Mouse (Mus musculus) right cerebral cortex, postnatal 36 days (tissue): ENCODE measurements at regions not wholly inside any gene's neighbourhood (a gene's known extent, or its start where the extent isn't known, plus 50 kb on each side); places are given as distances from the start of the nearest gene placed in this dataset.

Source experiments
- DNase-seq, 2 experiments: peaks; one replicate each; pipeline ENCODE4 v3.0.0; 2022; ENCODE audit warnings: low spot score in 2 of 2, mixed read lengths in 1 of 2

DNA sequence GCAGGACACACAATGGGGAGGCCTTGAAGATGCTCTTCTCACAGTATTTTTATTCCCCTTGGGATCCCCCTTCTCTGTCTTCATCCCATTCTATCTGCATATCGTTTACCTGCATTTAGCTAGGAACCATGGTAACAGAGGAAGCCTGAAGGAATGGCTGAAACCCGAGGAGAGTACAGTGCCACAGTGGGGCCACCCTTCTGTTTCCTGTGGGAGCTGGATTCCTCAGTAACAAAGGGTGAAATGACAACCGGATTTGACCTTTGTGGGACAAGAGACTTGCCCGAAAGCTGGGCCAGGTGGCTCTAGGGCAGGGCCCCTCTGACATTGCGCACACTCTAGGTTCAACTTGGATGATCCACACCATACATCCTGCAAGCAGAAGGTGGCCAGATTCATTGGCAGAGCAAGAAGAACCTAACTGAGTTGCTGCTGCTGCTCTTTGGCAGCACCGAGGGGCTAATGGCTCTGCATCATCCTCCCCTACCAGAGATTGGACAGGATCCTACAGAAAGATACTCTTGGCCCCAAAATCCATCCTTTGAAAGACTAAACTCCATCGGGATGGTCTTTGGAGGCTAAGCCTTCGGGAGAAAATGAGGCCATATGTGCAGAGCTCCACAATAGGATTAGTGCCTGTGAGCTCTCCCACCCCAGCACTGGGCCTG is 310.0 kb downstream of the Sox9 start:
- DNase-seq: no peak

GRCm38 (mm10) chr11:113093895-113094445 is 311.9 kb downstream of the Sox9 start:
- DNase-seq: no peak

- DNase-seq: no peak
Observed at GRCm38 (mm10) chr11:113095625-113096024, 313.6 kb downstream of the Sox9 start.

GRCm38 (mm10) chr11:113096209-113096608 is 314.2 kb downstream of the Sox9 start:
- no peak for DNase-seq

GRCm38 (mm10) chr11:113098360-113098759 is 316.3 kb downstream of the Sox9 start:
- DNase-seq: no peak

- DNase-seq: no peak
Observed at GRCm38 (mm10) chr11:113100800-113101199, 318.8 kb downstream of the Sox9 start.

DNA sequence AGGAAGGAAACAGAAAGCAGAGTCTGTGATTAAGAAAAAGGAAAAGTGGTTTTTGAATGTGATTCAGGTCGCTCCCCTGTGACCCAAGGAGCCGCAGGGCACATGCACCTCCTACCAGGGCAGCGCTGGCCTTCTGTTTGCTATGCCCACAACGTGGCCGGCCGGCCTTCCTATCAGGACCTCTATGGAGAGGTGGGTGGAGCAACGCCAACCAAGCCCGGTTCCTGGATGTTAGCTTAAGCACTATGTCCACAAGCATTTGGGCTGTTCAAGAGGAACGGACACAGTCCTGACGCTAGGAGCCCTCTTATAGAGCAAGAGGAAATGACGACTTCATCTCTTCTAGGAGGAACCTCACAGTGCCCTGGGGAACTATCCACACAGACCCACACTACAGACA is 319.5 kb downstream of the Sox9 start:
- no peak for DNase-seq

GRCm38 (mm10) chr11:113103161-113103845 is 321.3 kb downstream of the Sox9 start:
- peak in 1 of 2 experiments; percentile 13 for DNase-seq

DNA sequence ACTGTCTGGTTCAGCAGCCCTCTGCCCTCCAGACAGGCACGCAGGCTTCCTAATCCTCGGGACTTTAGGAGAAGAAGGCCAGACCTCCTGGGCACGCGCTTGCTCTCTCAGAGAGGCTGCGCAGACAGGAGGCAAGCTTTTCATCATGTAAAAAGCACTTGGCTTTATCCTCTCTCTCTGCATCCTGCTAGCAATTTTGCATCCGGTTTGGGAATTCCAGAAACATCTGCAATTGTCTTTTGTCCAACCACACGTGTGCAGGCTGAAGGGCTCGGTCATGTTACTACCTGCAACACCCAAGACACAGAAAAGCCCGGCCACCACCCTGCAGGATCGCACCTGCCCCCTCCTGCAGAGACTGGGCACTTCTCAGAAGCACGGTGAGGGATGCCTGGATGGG is 323.3 kb downstream of the Sox9 start:
- no peak for DNase-seq

- DNase-seq: no peak
Observed at GRCm38 (mm10) chr11:113107205-113107844, 325.3 kb downstream of the Sox9 start.

- DNase-seq: no peak
Observed at GRCm38 (mm10) chr11:113107966-113108699, 326.1 kb downstream of the Sox9 start.

GRCm38 (mm10) chr11:113109096-113109495 is 327.1 kb downstream of the Sox9 start:
- DNase-seq: no peak

DNA sequence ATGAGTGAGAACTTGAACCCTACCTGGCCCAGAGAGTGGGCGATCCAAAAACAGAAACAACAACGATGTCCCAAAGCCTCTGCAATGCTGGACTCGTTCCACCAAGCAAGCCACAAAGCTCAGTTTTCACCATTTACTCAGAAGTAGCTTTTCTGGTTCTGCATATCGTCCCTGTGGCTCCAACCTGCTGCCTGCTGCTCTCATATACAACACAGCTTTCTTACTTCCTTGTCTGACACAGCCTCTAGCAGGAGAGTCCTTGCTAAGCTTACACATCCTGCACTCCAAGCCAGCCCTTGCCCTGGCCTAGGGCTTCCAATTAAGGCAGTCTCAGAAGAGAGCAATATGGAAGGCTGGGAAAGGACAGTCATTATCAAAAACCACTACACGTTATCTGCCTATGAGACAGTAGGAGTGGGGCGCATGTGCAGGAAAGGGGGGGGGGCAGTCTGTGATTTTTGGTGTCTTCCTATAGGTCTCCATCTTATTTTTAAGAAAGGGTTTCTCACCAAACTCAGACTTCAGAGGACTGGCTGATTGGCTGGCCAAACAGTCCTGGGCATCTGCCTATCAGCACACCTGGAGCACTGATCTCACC is 331.3 kb downstream of the Sox9 start:
- DNase-seq: no peak

GRCm38 (mm10) chr11:113117179-113117898 is 335.3 kb downstream of the Sox9 start:
- DNase-seq: no peak

DNA sequence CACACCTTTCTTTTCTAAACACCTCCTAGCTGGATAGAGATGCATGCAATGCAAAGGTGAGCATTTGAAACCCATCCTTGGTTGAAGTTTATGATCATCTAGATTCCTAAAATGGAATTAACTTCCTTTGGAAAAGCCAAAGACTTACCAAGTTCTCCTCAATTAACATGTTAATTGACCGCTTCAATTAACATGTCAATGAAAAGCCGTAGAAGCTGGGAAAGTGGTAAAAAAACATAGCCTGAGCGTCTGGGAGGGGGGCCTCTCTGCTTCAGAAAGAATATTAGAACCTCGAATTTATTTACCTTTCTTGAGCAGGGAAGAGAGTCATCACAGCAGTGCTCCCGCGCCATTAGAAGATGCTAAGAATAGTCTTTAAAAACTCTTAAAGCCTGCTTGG is 338.5 kb downstream of the Sox9 start:
- no peak for DNase-seq

DNA sequence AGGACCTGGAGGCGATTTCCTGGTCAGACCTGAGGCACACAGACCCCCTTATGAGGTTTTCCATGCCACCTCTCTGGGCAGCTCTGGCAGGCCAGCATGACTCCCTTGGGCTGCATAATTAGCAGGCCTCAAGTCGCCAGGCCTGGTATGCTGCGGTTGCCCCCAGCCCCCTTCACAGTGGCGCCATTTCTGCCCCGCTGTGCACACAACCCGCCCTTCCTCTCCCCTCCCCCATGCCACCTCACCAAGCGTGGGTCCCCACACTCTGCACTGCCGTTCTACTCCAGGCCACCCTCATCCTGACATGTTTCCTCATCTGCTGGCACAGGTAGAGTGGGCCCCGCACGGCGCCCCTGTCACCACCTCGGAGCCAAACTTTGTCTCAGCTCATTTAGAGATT is 339.3 kb downstream of the Sox9 start:
- no peak for DNase-seq

DNA sequence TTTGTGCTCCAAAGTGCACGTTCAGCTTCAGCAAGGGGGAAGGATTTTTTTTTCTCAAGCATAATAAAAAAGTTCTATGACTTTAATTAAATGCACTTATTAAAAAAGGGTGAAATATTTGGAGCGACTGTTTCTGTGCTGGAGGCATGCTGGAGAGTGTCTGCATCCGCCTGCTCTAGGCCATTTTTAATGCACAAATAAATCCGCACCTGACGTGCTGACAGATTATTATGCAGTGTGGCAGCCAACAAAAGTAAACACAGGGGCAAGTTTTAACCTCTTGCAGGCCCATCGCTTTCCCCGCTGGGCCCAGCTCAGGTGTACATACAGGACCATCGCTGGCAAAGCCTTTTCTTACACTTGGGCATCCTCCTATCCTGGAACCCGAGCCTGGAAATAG is 340.1 kb downstream of the Sox9 start:
- DNase-seq: no peak

DNA sequence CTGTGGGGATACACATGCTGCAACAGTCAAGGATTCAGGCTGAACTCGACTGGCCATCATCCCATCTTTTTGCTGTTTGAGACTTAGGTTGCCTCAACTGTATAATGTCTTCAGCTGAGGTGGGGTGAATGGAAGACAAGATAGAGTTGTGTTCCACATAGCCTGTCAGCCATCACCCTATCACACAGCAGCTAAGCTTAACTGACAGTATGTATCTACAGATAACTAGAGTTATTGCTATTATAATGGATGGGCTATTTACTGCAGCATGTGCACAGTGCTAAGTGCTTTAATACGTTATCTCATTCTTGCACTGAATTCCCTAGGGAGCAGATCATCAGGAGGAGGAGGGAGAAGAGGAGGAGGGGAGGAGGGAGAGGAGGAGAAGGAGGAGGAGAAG is 340.9 kb downstream of the Sox9 start:
- no peak for DNase-seq

DNA sequence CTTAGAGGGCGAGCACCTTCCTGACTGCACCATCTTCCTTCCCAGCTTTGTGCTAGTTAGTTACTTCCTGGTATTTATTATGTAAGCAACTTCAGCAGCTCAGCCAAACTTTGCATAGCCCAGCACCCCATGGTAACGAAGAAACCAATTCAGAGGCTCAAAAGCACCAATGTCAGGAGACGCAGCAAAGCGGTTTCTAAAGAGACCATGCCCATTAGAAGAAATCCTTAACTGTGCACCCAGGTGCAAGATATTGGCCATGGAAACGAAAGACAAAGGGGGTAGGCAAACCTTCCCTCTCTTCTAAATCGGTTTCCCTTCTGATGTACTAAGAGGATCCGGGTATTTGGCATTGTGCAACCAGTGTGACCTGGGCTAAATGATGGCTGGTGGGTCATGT is 343.8 kb downstream of the Sox9 start:
- DNase-seq: no peak

DNA sequence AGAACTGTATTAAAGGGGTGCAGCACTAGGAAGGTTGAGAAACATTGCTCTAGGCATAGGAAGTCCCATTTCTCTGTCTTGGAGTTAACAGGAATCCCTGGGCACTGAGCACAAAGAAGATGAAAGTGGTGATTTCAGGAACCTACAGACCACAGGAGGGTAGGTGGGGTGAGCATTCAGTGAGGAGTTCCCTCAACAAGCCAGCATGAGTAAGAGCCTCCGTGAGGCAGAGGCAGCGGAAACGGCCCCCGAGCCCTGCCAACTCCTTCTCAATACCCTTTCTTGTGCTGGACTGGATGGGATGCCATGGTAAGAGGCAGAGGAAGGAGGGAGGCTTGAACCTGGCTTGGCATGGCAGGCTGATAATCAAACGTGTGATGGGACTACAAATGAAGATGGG is 347.2 kb downstream of the Sox9 start:
- DNase-seq: no peak

- DNase-seq: no peak
Observed at GRCm38 (mm10) chr11:113129975-113130374, 348.0 kb downstream of the Sox9 start.
